Mouse (Mus musculus): Measurements from ENCODE around the gene Foxf2.

Foxf2 gene

GRCm38 (mm10) chr13:31625333-31626101 is at the start of gene Foxf2:
Foxf2 (plus strand) TSS chr13:31625816.
- peaks cover 46% of the 10 kb centered on the region for H3K4me1 ChIP-seq (replicated peaks; ENCODE audit: low read depth, low read length)
- peaks cover 95% of the 10 kb centered on the region for H3K27me3 ChIP-seq (ENCODE audit: insufficient read depth, low read length)
- H3K36me3 ChIP-seq (ENCODE audit: insufficient read depth, low read length), result no peaks in the 10 kb centered on the region
- TF ChIP-seq POU5F1 (IDR thresholded peaks at IDR 0.05; ENCODE audit: borderline replicate concordance, low read length) (no peak), NANOG (IDR thresholded peaks at IDR 0.05; ENCODE audit: borderline replicate concordance, low read length) (no peak), CTCF (conservative IDR thresholded peaks at IDR 0.05; ENCODE audit: low read length) (no peak)
- peak within 1 kb of the TSS; percentile 77 for H3K4me3 ChIP-seq (replicated peaks; ENCODE audit: low read length)
- H3K9me3 ChIP-seq (ENCODE audit: low read length), result no peaks in the 10 kb centered on the region

DNA sequence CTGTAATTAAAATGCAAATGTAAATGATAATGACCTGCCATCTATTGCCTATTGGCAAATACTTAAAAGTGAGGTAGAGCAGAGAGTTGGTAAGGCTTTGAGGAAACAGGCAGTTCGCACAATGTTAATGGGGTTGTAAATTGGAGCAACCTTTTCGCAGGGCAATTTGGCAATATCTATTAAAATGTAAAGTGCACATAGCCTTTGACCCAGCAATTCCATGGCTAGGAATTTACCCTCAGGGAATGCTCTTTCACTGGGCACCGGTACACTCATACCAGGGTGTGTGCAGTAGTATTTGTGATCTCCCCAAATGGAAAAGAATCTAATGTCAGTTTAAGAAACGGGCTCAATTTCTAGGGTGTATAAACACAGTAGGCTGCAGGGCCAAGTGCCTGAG is 48.9 kb upstream of the Foxf2 start:
- no peaks in the 10 kb centered on the region for H3K36me3 ChIP-seq (ENCODE audit: insufficient read depth, low read length)
- TF ChIP-seq NANOG (IDR thresholded peaks at IDR 0.05; ENCODE audit: borderline replicate concordance, low read length), result no peak
- no peak for TF ChIP-seq CTCF (conservative IDR thresholded peaks at IDR 0.05; ENCODE audit: low read length)
- no peak for TF ChIP-seq POU5F1 (IDR thresholded peaks at IDR 0.05; ENCODE audit: borderline replicate concordance, low read length)
- no peaks in the 10 kb centered on the region for H3K9me3 ChIP-seq (ENCODE audit: low read length)
- H3K4me1 ChIP-seq (replicated peaks; ENCODE audit: low read depth, low read length), result no peaks in the 10 kb centered on the region
- no peaks in the 10 kb centered on the region; the same call in 1 of the 2 replicates for H3K27me3 ChIP-seq (ENCODE audit: insufficient read depth, low read length)
- H3K4me3 ChIP-seq (replicated peaks; ENCODE audit: low read length), result no peak overlapping the region

DNA sequence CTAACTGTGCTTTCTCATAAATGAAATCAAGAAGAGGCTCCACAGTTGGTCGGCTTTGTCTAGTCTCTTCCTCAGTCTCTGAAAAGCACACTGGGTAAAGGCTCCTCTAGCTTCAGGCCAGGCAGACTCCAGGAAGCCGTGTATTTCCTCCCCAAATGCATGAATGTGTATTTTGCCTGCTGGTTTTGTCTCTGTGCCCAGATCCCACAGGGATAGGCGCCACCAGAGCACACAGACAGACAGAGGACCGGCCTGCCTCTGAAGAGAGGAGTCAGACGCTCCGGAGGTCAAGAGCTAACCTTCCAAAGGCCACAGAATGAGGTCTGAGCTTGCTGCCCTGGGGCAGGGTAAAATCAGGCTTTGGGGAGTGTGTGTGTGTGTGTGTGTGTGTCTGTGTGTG is 48.0 kb upstream of the Foxf2 start:
- no peak overlapping the region for H3K4me3 ChIP-seq (replicated peaks; ENCODE audit: low read length)
- no peaks in the 10 kb centered on the region for H3K36me3 ChIP-seq (ENCODE audit: insufficient read depth, low read length)
- no peaks in the 10 kb centered on the region; the same call in 1 of the 2 replicates for H3K27me3 ChIP-seq (ENCODE audit: insufficient read depth, low read length)
- H3K4me1 ChIP-seq (replicated peaks; ENCODE audit: low read depth, low read length), result no peaks in the 10 kb centered on the region
- TF ChIP-seq POU5F1 (IDR thresholded peaks at IDR 0.05; ENCODE audit: borderline replicate concordance, low read length), result no peak
- no peak for TF ChIP-seq CTCF (conservative IDR thresholded peaks at IDR 0.05; ENCODE audit: low read length)
- TF ChIP-seq NANOG (IDR thresholded peaks at IDR 0.05; ENCODE audit: borderline replicate concordance, low read length), result no peak
- no peaks in the 10 kb centered on the region for H3K9me3 ChIP-seq (ENCODE audit: low read length)

DNA sequence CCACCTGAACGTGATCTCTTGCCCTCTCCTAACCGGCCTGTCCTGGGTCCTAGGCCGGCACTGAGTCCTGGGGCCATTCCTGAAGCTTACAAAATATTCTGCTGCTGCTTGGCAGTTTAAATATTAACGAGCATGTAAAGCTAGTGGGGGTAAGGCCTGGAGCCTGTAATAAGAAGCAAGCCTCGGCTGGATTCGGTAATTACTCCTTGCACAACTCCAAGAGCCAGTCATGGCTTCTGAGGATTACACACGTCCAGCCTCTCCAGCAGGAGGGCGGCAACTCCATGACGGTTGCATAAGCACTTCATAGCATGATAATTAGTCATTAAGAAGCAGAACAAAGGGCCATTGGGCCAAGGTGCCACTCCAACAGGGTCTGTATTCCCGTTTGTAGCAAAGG is 47.2 kb upstream of the Foxf2 start:
- Histone ChIP-seq H3K27me3 (ENCODE audit: insufficient read depth, low read length) (no peaks in the 10 kb centered on the region; the same call in 1 of the 2 replicates), H3K4me3 (replicated peaks; ENCODE audit: low read length) (no peak overlapping the region), H3K4me1 (replicated peaks; ENCODE audit: low read depth, low read length) (no peaks in the 10 kb centered on the region), H3K9me3 (ENCODE audit: low read length) (no peaks in the 10 kb centered on the region), H3K36me3 (ENCODE audit: insufficient read depth, low read length) (no peaks in the 10 kb centered on the region)
- TF ChIP-seq CTCF (conservative IDR thresholded peaks at IDR 0.05; ENCODE audit: low read length) (no peak), POU5F1 (IDR thresholded peaks at IDR 0.05; ENCODE audit: borderline replicate concordance, low read length) (no peak), NANOG (IDR thresholded peaks at IDR 0.05; ENCODE audit: borderline replicate concordance, low read length) (no peak)

- peak; percentile 23 for TF ChIP-seq CTCF (conservative IDR thresholded peaks at IDR 0.05; ENCODE audit: low read length)
- TF ChIP-seq NANOG (IDR thresholded peaks at IDR 0.05; ENCODE audit: borderline replicate concordance, low read length), result no peak
- TF ChIP-seq POU5F1 (IDR thresholded peaks at IDR 0.05; ENCODE audit: borderline replicate concordance, low read length), result no peak
- H3K9me3 ChIP-seq (ENCODE audit: low read length), result no peaks in the 10 kb centered on the region
- no peak overlapping the region for H3K4me3 ChIP-seq (replicated peaks; ENCODE audit: low read length)
- no peaks in the 10 kb centered on the region for H3K4me1 ChIP-seq (replicated peaks; ENCODE audit: low read depth, low read length)
- no peaks in the 10 kb centered on the region for H3K36me3 ChIP-seq (ENCODE audit: insufficient read depth, low read length)
- no peaks in the 10 kb centered on the region; the same call in 1 of the 2 replicates for H3K27me3 ChIP-seq (ENCODE audit: insufficient read depth, low read length)
Measured at GRCm38 (mm10) chr13:31579866-31580265, 45.8 kb upstream of the Foxf2 start.

DNA sequence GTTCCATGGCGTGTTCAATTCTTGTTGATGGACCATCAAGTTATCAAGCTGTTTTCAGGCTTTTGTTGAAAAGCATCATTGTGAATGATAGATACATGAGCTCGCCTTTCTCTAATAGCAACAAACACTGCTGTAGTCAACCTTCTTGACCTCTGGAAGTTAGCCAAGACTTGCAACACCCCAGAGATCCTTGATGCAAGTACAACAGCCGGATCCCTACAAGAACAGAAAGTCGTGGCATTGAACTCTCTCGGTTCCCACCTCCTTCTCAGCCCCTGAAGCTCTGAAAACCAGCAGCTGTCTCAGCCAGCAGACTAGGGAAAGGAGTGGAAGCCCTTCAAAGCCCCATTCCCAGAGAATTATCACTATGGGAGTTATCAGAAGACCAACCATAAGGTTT is 38.3 kb upstream of the Foxf2 start:
- H3K36me3 ChIP-seq (ENCODE audit: insufficient read depth, low read length), result no peaks in the 10 kb centered on the region
- no peaks in the 10 kb centered on the region for H3K4me1 ChIP-seq (replicated peaks; ENCODE audit: low read depth, low read length)
- no peaks in the 10 kb centered on the region for H3K27me3 ChIP-seq (ENCODE audit: insufficient read depth, low read length)
- TF ChIP-seq POU5F1 (IDR thresholded peaks at IDR 0.05; ENCODE audit: borderline replicate concordance, low read length) (no peak), CTCF (conservative IDR thresholded peaks at IDR 0.05; ENCODE audit: low read length) (no peak), NANOG (IDR thresholded peaks at IDR 0.05; ENCODE audit: borderline replicate concordance, low read length) (no peak)
- no peaks in the 10 kb centered on the region; the same call in 1 of the 2 replicates for H3K9me3 ChIP-seq (ENCODE audit: low read length)
- H3K4me3 ChIP-seq (replicated peaks; ENCODE audit: low read length), result no peak overlapping the region

- H3K4me1 ChIP-seq (replicated peaks; ENCODE audit: low read depth, low read length), result no peaks in the 10 kb centered on the region
- H3K4me3 ChIP-seq (replicated peaks; ENCODE audit: low read length), result no peak overlapping the region
- H3K27me3 ChIP-seq (ENCODE audit: insufficient read depth, low read length), result no peaks in the 10 kb centered on the region
- no peaks in the 10 kb centered on the region for H3K36me3 ChIP-seq (ENCODE audit: insufficient read depth, low read length)
- TF ChIP-seq POU5F1 (IDR thresholded peaks at IDR 0.05; ENCODE audit: borderline replicate concordance, low read length), result no peak
- H3K9me3 ChIP-seq (ENCODE audit: low read length), result peaks cover 23% of the 10 kb centered on the region
Measured at GRCm38 (mm10) chr13:31599576-31599975, 26.0 kb upstream of the Foxf2 start.

DNA sequence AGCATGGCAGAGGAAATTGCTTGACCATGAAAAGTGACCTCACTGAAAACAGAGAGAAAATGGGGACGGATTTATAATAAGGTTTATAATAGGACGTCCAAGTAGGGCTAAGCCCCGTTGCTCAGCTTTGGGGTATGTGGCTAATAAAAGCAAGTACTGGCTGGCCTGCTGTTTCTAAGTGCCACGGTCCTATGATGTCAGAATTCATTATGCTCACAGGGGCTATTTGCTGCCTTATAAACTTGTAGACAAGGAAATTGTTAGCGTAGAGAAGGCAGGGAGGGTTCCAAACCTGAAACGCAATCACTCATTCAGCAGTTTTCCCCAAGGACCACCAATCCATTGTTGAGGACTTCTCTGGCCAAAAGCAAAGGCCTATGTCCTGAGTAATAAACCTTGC is 21.7 kb upstream of the Foxf2 start:
- TF ChIP-seq POU5F1 (IDR thresholded peaks at IDR 0.05; ENCODE audit: borderline replicate concordance, low read length) (no peak), CTCF (conservative IDR thresholded peaks at IDR 0.05; ENCODE audit: low read length) (no peak), NANOG (IDR thresholded peaks at IDR 0.05; ENCODE audit: borderline replicate concordance, low read length) (no peak)
- no peak overlapping the region for H3K4me3 ChIP-seq (replicated peaks; ENCODE audit: low read length)
- peaks cover 7% of the 10 kb centered on the region for H3K9me3 ChIP-seq (ENCODE audit: low read length)
- no peaks in the 10 kb centered on the region for H3K36me3 ChIP-seq (ENCODE audit: insufficient read depth, low read length)
- no peaks in the 10 kb centered on the region for H3K4me1 ChIP-seq (replicated peaks; ENCODE audit: low read depth, low read length)
- no peaks in the 10 kb centered on the region for H3K27me3 ChIP-seq (ENCODE audit: insufficient read depth, low read length)
